Mouse (Mus musculus): ENCODE results near the gene Shmt1. TPM values are rescaled to one million over a fixed set of nuclear protein-coding genes. Genes with fewer than 3 reads are reported as not detected.

Shmt1 gene
- polyA plus RNA-seq, 1 experiment = 3.3 TPM

DNA sequence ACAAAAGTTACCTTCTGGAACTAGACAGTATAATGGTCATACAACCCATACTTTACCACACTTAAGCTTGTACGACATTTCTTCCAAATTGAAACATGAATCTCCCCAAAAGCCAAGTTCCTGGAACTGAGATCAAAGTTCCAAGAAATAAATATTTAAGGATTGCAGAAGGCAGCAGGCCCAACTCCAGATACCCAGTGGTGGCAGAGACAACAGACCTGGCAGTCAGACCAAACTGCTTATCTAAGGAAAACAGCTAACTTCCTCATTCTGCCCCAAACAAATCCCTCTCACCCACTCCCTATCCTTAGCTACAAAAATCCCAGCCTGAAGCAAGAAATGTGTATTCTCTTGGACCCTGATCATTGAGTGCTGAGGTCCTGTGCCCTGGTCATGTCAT, 36.7 kb downstream of the Shmt1 start:
- Histone ChIP-seq H3K4me1 (ENCODE audit: control insufficient read depth, insufficient read depth, low read length) (peaks cover 10% of the 10 kb centered on the region), H3K27me3 (ENCODE audit: control insufficient read depth, insufficient read depth, low read length) (no peaks in the 10 kb centered on the region), H3K4me3 (replicated peaks; ENCODE audit: insufficient read depth, low read depth, low read length) (no peak overlapping the region), H3K27ac (ENCODE audit: insufficient read depth, low read length) (no peak overlapping the region)
- TF ChIP-seq CTCF (IDR thresholded peaks at IDR 0.05; ENCODE audit: borderline replicate concordance, insufficient read depth, low read depth, low read length) = no peak
- no peak for TF ChIP-seq POLR2A (IDR thresholded peaks at IDR 0.05; ENCODE audit: borderline replicate concordance, insufficient read depth, low read length)
- WGBS = 82% methylated on average over 1 of the region's 1 CpGs
- DNase-seq = no peak

DNA sequence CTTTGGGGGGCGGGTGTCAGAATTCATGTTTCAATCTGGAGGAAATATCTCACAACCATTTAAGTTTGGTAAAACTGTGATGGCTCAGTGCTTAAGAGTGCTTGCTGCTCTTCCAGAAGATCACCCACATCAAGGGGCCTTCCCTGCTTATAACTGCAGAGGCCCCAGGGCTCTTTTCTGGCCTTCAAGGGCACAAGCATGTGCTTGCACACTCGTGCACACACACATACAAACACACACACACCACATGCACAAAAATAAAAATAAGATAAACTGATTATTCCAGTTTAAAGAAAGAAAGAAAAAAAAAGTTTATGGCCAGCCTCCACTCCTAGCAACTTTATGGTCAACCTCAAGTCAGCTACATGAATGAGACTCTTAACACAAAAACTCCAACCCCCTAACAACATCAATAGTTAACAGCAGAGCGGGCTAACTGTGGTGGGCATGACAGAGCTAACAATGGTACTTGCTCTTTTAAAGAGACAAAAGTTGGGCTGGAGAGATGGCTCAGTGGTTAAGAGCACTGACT, 37.3 kb downstream of the Shmt1 start:
- no peak overlapping the region for H3K27ac ChIP-seq (ENCODE audit: insufficient read depth, low read length)
- no peak for DNase-seq
- no peaks in the 10 kb centered on the region for H3K27me3 ChIP-seq (ENCODE audit: control insufficient read depth, insufficient read depth, low read length)
- TF ChIP-seq CTCF (IDR thresholded peaks at IDR 0.05; ENCODE audit: borderline replicate concordance, insufficient read depth, low read depth, low read length) = no peak
- no peak for TF ChIP-seq POLR2A (IDR thresholded peaks at IDR 0.05; ENCODE audit: borderline replicate concordance, insufficient read depth, low read length)
- H3K4me3 ChIP-seq (replicated peaks; ENCODE audit: insufficient read depth, low read depth, low read length) = no peak overlapping the region
- peaks cover 4% of the 10 kb centered on the region; the same call in 1 of the 2 replicates for H3K4me1 ChIP-seq (ENCODE audit: control insufficient read depth, insufficient read depth, low read length)
- 88% methylated on average over 3 of the region's 3 CpGs for WGBS

GRCm38 (mm10) chr11:60772161-60772560, 39.4 kb downstream of the Shmt1 start:
- H3K4me3 ChIP-seq (replicated peaks; ENCODE audit: insufficient read depth, low read depth, low read length) = no peak overlapping the region
- no peaks in the 10 kb centered on the region for H3K27me3 ChIP-seq (ENCODE audit: control insufficient read depth, insufficient read depth, low read length)
- no peak for DNase-seq
- TF ChIP-seq POLR2A (IDR thresholded peaks at IDR 0.05; ENCODE audit: borderline replicate concordance, insufficient read depth, low read length) (no peak), CTCF (IDR thresholded peaks at IDR 0.05; ENCODE audit: borderline replicate concordance, insufficient read depth, low read depth, low read length) (no peak)
- no peaks in the 10 kb centered on the region; the same call in 1 of the 2 replicates for H3K4me1 ChIP-seq (ENCODE audit: control insufficient read depth, insufficient read depth, low read length)
- WGBS = 81% methylated on average over 4 of the region's 4 CpGs
- H3K27ac ChIP-seq (ENCODE audit: insufficient read depth, low read length) = no peak overlapping the region

DNA sequence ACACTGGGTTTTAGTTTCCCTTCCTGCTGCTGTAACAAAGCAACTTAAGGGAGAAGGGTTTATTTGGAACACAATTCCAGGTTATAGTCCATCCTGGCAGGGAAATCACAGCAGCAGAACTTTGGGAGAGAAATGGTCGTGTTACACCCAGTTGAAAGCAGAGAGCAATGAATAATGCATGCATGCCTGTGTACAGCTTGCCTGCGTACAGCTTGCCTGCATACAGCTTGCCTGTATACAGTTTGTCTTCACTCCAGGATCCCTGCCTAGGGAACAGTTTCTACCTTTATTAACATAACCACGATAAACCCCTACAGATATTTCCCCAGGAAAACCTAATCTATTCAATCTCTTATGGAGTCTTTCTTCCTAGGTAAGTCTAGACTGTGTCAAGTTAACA, 40.7 kb downstream of the Shmt1 start:
- Histone ChIP-seq H3K4me3 (replicated peaks; ENCODE audit: insufficient read depth, low read depth, low read length) (no peak overlapping the region), H3K27ac (ENCODE audit: insufficient read depth, low read length) (no peak overlapping the region), H3K27me3 (ENCODE audit: control insufficient read depth, insufficient read depth, low read length) (no peaks in the 10 kb centered on the region), H3K4me1 (ENCODE audit: control insufficient read depth, insufficient read depth, low read length) (no peaks in the 10 kb centered on the region)
- no peak for DNase-seq
- no peak for TF ChIP-seq CTCF (IDR thresholded peaks at IDR 0.05; ENCODE audit: borderline replicate concordance, insufficient read depth, low read depth, low read length)
- no peak for TF ChIP-seq POLR2A (IDR thresholded peaks at IDR 0.05; ENCODE audit: borderline replicate concordance, insufficient read depth, low read length)
- WGBS = 81% methylated on average over 3 of the region's 3 CpGs

DNA sequence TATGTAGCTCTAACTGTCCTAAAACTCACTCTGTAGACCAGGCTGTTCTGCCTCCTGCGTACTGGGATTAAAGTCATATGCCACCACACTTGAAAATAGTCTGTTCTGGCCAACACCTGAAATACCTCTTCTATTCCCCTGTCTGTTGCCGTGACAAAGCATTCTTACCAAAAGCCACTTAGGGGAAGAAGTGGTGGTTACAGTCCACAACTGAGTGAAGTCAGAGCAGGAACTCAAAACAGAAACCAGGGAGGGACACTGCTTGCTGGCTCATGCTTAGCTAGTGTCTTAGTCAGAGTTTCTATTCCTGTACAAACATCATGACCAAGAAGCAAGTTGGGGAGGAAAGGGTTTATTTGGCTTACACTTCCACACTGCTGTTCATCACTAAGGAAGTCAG, 42.2 kb downstream of the Shmt1 start:
- Histone ChIP-seq H3K4me1 (ENCODE audit: control insufficient read depth, insufficient read depth, low read length) (no peaks in the 10 kb centered on the region), H3K27ac (ENCODE audit: insufficient read depth, low read length) (no peak overlapping the region), H3K4me3 (replicated peaks; ENCODE audit: insufficient read depth, low read depth, low read length) (no peak overlapping the region), H3K27me3 (ENCODE audit: control insufficient read depth, insufficient read depth, low read length) (no peaks in the 10 kb centered on the region)
- WGBS = 94% methylated on average over 2 of the region's 2 CpGs
- DNase-seq = no peak
- no peak for TF ChIP-seq POLR2A (IDR thresholded peaks at IDR 0.05; ENCODE audit: borderline replicate concordance, insufficient read depth, low read length)
- TF ChIP-seq CTCF (IDR thresholded peaks at IDR 0.05; ENCODE audit: borderline replicate concordance, insufficient read depth, low read depth, low read length) = no peak

GRCm38 (mm10) chr11:60766969-60767368, 44.5 kb downstream of the Shmt1 start:
- Histone ChIP-seq H3K4me1 (ENCODE audit: control insufficient read depth, insufficient read depth, low read length) (no peaks in the 10 kb centered on the region), H3K27ac (ENCODE audit: insufficient read depth, low read length) (no peak overlapping the region), H3K27me3 (ENCODE audit: control insufficient read depth, insufficient read depth, low read length) (no peaks in the 10 kb centered on the region), H3K4me3 (replicated peaks; ENCODE audit: insufficient read depth, low read depth, low read length) (no peak overlapping the region)
- WGBS = 86% methylated on average over 4 of the region's 4 CpGs
- DNase-seq = no peak
- no peak for TF ChIP-seq POLR2A (IDR thresholded peaks at IDR 0.05; ENCODE audit: borderline replicate concordance, insufficient read depth, low read length)
- TF ChIP-seq CTCF (IDR thresholded peaks at IDR 0.05; ENCODE audit: borderline replicate concordance, insufficient read depth, low read depth, low read length) = no peak

DNA sequence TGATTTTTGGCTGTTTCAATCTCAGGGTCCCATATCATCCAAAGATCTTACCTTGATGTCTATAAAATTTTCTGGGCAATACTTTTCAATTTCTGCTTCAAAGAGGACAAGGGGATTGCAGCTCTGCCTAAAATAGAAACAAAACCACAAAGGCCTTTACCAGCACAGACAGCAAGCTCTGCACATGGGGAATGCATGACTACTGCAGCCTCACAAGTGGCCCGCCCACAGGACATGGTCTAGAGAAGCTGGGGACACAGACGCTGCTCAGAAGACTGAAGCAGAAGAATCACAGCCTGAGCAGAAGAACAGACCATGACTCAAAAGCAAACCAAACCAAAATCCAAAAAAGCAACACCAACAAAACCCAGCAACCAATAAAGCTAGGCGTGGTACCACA, 49.8 kb downstream of the Shmt1 start:
- no peak for TF ChIP-seq CTCF (IDR thresholded peaks at IDR 0.05; ENCODE audit: borderline replicate concordance, insufficient read depth, low read depth, low read length)
- no peak for TF ChIP-seq POLR2A (IDR thresholded peaks at IDR 0.05; ENCODE audit: borderline replicate concordance, insufficient read depth, low read length)
- H3K4me1 ChIP-seq (ENCODE audit: control insufficient read depth, insufficient read depth, low read length) = no peaks in the 10 kb centered on the region
- no peaks in the 10 kb centered on the region for H3K27me3 ChIP-seq (ENCODE audit: control insufficient read depth, insufficient read depth, low read length)
- H3K27ac ChIP-seq (ENCODE audit: insufficient read depth, low read length) = no peak overlapping the region
- WGBS = 93% methylated on average over 3 of the region's 3 CpGs
- H3K4me3 ChIP-seq (replicated peaks; ENCODE audit: insufficient read depth, low read depth, low read length) = no peak overlapping the region
- DNase-seq = no peak

GRCm38 (mm10) chr11:60755570-60755969, 55.9 kb downstream of the Shmt1 start:
- H3K27ac ChIP-seq (ENCODE audit: insufficient read depth, low read length) = no peak overlapping the region
- 92% methylated on average over 7 of the region's 7 CpGs for WGBS
- no peak for DNase-seq

More at GRCm38 (mm10) chr11:60755570-60755969, 55.9 kb downstream of the Shmt1 start:
- Histone ChIP-seq H3K4me3 (replicated peaks; ENCODE audit: insufficient read depth, low read depth, low read length) (no peak overlapping the region), H3K27me3 (ENCODE audit: control insufficient read depth, insufficient read depth, low read length) (no peaks in the 10 kb centered on the region), H3K4me1 (ENCODE audit: control insufficient read depth, insufficient read depth, low read length) (no peaks in the 10 kb centered on the region)
- TF ChIP-seq POLR2A (IDR thresholded peaks at IDR 0.05; ENCODE audit: borderline replicate concordance, insufficient read depth, low read length) (no peak), CTCF (IDR thresholded peaks at IDR 0.05; ENCODE audit: borderline replicate concordance, insufficient read depth, low read depth, low read length) (no peak)

Data from cerebellum, adult 2 months (tissue).